Mouse (Mus musculus): ENCODE measurements at regions not wholly inside any gene's neighbourhood (a gene's known extent, or its start where the extent isn't known, plus 50 kb on each side); places are given as distances from the start of the nearest gene placed in this dataset.

GRCm38 (mm10) chr10:111422057-111422456, 51.0 kb upstream of the Nap1l1 start:
- TF ChIP-seq CTCF (IDR thresholded peaks at IDR 0.05; ENCODE audit: low read depth, low read length) (no peak), GATA1 (IDR thresholded peaks at IDR 0.05; ENCODE audit: borderline replicate concordance, low read length) (no peak), POLR2AphosphoS5 (IDR thresholded peaks at IDR 0.05; ENCODE audit: insufficient replicate concordance, low read depth, low read length) (no peak), TAL1 (conservative IDR thresholded peaks at IDR 0.05; ENCODE audit: low read depth, low read length) (no peak), GATA2 (IDR thresholded peaks at IDR 0.05; ENCODE audit: borderline replicate concordance, low read depth, low read length) (no peak)

Data from G1E (cell line).